Mouse (Mus musculus): ENCODE measurements around the gene Trpm4. TPM values are rescaled to one million over a fixed set of nuclear protein-coding genes. Genes with fewer than 3 reads are reported as not detected.

Trpm4 gene
- polyA plus RNA-seq (2015; fragmentation: Illumina TruSeq; extraction: RNeasy Lipid Tissue Mini Kit (QIAGEN cat#74804); ENCODE audit: insufficient read depth, low replicate concordance) = 3.5 TPM

DNA sequence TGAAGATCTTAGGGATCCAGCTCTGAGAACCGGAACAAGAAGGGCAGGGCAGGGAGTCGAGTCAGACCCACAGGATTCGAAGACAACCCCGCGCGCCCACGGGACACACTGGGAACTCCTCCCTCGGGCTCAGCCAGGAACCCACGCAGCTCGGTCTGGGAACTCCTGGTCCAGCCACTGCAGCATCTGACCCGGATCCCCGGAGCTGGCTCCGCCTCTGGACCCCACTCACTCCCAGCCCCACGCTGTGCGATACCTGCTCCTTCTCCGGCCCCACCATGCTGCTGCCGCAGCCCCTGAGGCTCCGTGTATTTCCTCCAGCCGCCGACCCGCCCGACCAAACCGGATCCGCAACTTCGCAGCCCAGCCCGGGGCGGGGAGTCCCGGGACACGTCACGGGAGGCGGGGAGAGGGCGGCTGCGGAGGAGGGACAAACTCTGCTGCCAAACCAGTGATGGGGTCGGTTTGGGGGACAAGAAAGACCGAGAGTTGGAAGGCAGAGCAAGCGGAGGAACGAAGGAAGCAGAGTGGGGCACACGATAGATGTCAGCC, at the start of gene Trpm4:
Gene Trpm4 (minus strand): TSS at position 350 of the 552 bp plus-strand sequence.

DNA sequence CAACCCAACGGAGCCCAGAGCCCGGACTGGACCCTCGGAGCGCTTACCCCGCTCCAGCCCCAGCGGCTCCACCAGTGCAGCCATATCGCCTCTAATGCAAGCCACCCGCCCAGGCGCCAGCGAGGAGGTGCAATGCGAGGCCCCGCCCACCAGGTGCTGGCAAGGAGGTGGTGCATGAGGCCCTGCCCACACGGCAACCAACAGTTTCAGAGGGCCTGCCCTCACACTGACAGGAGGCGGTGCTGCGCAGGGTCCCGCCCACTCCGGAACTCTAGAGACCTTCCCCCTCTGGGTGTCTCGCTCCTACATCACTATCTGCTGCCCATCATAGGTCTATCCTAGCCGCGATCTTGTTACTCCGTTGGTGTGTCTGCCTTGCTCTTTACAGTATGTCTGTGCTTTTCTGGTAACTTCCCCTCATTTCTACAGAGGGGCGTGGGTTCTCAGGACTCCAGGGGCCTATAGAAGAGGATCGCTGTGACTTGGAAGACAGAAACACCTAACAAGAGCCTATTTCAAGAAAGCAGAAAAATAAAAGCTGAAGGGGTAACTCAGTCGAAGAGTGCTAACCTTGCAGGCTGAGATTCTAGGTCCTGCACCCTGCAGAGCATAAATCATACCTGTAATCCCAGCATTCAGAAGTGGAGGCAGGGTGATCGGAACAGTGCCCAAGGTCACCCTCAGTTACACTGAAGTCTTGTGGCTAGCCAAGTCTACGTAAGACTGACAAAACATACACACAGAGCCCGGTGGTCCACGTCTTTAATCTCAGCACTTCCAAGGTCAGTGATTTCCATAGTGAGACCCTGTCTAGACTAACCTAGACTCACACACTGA, 37.1 kb upstream of the Trpm4 start, which contains the start of gene Lin7b:
Gene Lin7b (minus strand): TSS at position 109 of the 837 bp plus-strand sequence.

DNA sequence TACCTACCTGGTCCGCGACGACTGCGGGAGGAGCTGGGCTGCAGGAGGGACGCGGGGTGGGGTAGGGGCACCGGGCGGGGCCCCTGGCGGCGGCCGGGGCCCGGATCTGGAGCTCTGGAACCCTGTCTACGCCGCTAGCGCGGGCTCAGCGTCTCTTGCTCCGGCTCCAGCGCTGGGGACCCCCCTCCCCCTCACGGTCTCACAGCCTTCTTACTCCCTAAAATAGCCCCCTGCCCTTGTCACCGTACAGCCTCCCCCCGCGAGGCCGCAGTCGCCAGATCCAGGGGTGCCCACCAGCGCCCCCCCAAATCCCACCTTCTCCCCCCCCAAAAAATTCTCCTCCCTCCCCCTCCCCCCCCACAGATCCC, 33.1 kb upstream of the Trpm4 start, which contains the start of gene Ppfia3:
Gene Ppfia3 (minus strand): TSS at position 368 of the 368 bp plus-strand sequence.

DNA sequence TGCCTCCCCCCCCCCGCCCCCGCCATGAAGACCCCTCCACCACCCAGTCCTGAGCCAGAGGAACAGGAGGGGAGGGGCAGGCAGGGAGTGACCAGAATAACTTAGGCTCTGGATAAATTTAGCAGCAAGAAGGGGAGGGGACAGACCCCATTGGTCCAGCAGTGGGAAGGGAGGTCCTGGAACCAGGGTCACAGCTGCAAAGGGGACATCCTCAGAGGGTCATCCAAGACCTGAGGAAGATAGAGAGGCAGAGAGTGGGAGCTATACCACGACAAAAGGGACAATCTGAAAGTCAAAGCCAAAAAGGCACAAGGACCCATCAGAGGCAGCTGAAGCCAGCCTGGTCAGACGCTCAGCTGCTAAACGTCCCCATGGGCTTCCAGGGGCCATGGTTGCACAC, 1.5 kb upstream of the Trpm4 start, which contains the start of gene Hrc:
Gene Hrc (plus strand): TSS at position 235 of the 400 bp plus-strand sequence.

DNA sequence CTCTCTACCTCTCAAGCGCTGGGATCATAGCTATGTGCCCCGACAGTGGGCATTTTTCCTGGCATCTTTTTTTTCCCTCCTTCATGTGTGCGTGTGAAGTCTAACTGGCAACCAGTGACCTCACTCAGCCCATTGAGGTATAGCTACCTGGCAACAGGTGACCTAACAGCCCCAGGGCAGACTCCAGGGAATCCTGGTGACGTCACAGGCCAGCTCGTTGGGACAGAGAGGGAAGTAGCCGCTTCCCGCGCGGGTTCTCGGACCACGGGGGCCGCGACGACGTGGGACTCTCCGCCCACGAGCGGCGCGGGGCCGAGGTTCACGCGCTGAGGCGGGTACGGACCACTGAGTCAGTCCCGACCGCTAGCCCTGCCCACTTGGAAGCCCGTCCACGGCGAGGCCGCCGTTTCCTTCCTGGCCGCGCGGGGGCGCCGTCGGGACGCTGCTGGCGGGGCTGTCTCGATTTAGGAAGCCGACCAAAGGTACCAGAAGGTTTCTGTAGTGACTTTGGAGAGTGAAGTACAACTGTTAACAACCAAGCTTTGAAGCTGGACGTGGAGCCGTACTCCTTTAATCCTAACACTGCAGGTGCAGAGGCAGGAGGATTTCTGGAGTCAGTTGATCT, 56.3 kb downstream of the Trpm4 start, which contains the start of gene Slc6a21:
Gene Slc6a21 (plus strand): TSS at position 378 of the 625 bp plus-strand sequence.

Other genes starting within 250 kb of the Trpm4 start
- 9.4 TPM for gene Rcn3, start 241.6 kb downstream of the Trpm4 start, polyA plus RNA-seq (2015; fragmentation: Illumina TruSeq; extraction: RNeasy Lipid Tissue Mini Kit (QIAGEN cat#74804); ENCODE audit: insufficient read depth, low replicate concordance)
- gene Fcgrt, start 229.9 kb downstream of the Trpm4 start, polyA plus RNA-seq (2015; fragmentation: Illumina TruSeq; extraction: RNeasy Lipid Tissue Mini Kit (QIAGEN cat#74804); ENCODE audit: insufficient read depth, low replicate concordance) = 45.8 TPM
- 3,350 TPM for gene Rps11, start 209.3 kb downstream of the Trpm4 start, polyA plus RNA-seq (2015; fragmentation: Illumina TruSeq; extraction: RNeasy Lipid Tissue Mini Kit (QIAGEN cat#74804); ENCODE audit: insufficient read depth, low replicate concordance)
- 4,521 TPM for gene Rpl13a, start 205.0 kb downstream of the Trpm4 start, polyA plus RNA-seq (2015; fragmentation: Illumina TruSeq; extraction: RNeasy Lipid Tissue Mini Kit (QIAGEN cat#74804); ENCODE audit: insufficient read depth, low replicate concordance)
- not detected for gene Gm45713, start 197.5 kb downstream of the Trpm4 start, polyA plus RNA-seq (2015; fragmentation: Illumina TruSeq; extraction: RNeasy Lipid Tissue Mini Kit (QIAGEN cat#74804); ENCODE audit: insufficient read depth, low replicate concordance)
- 119 TPM for gene Flt3l, start 197.3 kb downstream of the Trpm4 start, polyA plus RNA-seq (2015; fragmentation: Illumina TruSeq; extraction: RNeasy Lipid Tissue Mini Kit (QIAGEN cat#74804); ENCODE audit: insufficient read depth, low replicate concordance)
- gene Pih1d1, start 179.5 kb downstream of the Trpm4 start, polyA plus RNA-seq (2015; fragmentation: Illumina TruSeq; extraction: RNeasy Lipid Tissue Mini Kit (QIAGEN cat#74804); ENCODE audit: insufficient read depth, low replicate concordance) = 19.7 TPM
- gene Aldh16a1, start 179.2 kb downstream of the Trpm4 start, polyA plus RNA-seq (2015; fragmentation: Illumina TruSeq; extraction: RNeasy Lipid Tissue Mini Kit (QIAGEN cat#74804); ENCODE audit: insufficient read depth, low replicate concordance) = 25.4 TPM
- not detected for gene Slc17a7, start 169.8 kb downstream of the Trpm4 start, polyA plus RNA-seq (2015; fragmentation: Illumina TruSeq; extraction: RNeasy Lipid Tissue Mini Kit (QIAGEN cat#74804); ENCODE audit: insufficient read depth, low replicate concordance)
- not detected for gene Gfy, start 154.2 kb downstream of the Trpm4 start, polyA plus RNA-seq (2015; fragmentation: Illumina TruSeq; extraction: RNeasy Lipid Tissue Mini Kit (QIAGEN cat#74804); ENCODE audit: insufficient read depth, low replicate concordance)
- gene Pth2, start 152.8 kb downstream of the Trpm4 start, polyA plus RNA-seq (2015; fragmentation: Illumina TruSeq; extraction: RNeasy Lipid Tissue Mini Kit (QIAGEN cat#74804); ENCODE audit: insufficient read depth, low replicate concordance) = not detected
- 0.10 TPM for gene Ccdc155, start 128.9 kb downstream of the Trpm4 start, polyA plus RNA-seq (2015; fragmentation: Illumina TruSeq; extraction: RNeasy Lipid Tissue Mini Kit (QIAGEN cat#74804); ENCODE audit: insufficient read depth, low replicate concordance)
- 0.99 TPM for gene Dkkl1, start 121.6 kb downstream of the Trpm4 start, polyA plus RNA-seq (2015; fragmentation: Illumina TruSeq; extraction: RNeasy Lipid Tissue Mini Kit (QIAGEN cat#74804); ENCODE audit: insufficient read depth, low replicate concordance)
- 2.5 TPM for gene Tead2, start 118.0 kb downstream of the Trpm4 start, polyA plus RNA-seq (2015; fragmentation: Illumina TruSeq; extraction: RNeasy Lipid Tissue Mini Kit (QIAGEN cat#74804); ENCODE audit: insufficient read depth, low replicate concordance)
- gene Cd37, start 94.7 kb downstream of the Trpm4 start, polyA plus RNA-seq (2015; fragmentation: Illumina TruSeq; extraction: RNeasy Lipid Tissue Mini Kit (QIAGEN cat#74804); ENCODE audit: insufficient read depth, low replicate concordance) = 398 TPM
- gene Slc6a16, start 92.7 kb downstream of the Trpm4 start, polyA plus RNA-seq (2015; fragmentation: Illumina TruSeq; extraction: RNeasy Lipid Tissue Mini Kit (QIAGEN cat#74804); ENCODE audit: insufficient read depth, low replicate concordance) = not detected
- 0.97 TPM for gene Slc6a21, start 56.3 kb downstream of the Trpm4 start, polyA plus RNA-seq (2015; fragmentation: Illumina TruSeq; extraction: RNeasy Lipid Tissue Mini Kit (QIAGEN cat#74804); ENCODE audit: insufficient read depth, low replicate concordance)
- 0.15 TPM for gene Hrc, start 1.5 kb upstream of the Trpm4 start, polyA plus RNA-seq (2015; fragmentation: Illumina TruSeq; extraction: RNeasy Lipid Tissue Mini Kit (QIAGEN cat#74804); ENCODE audit: insufficient read depth, low replicate concordance)
- 0.10 TPM for gene Ppfia3, start 33.2 kb upstream of the Trpm4 start, polyA plus RNA-seq (2015; fragmentation: Illumina TruSeq; extraction: RNeasy Lipid Tissue Mini Kit (QIAGEN cat#74804); ENCODE audit: insufficient read depth, low replicate concordance)
- not detected for gene Lin7b, start 36.8 kb upstream of the Trpm4 start, polyA plus RNA-seq (2015; fragmentation: Illumina TruSeq; extraction: RNeasy Lipid Tissue Mini Kit (QIAGEN cat#74804); ENCODE audit: insufficient read depth, low replicate concordance)
- 639 TPM for gene Snrnp70, start 62.0 kb upstream of the Trpm4 start, polyA plus RNA-seq (2015; fragmentation: Illumina TruSeq; extraction: RNeasy Lipid Tissue Mini Kit (QIAGEN cat#74804); ENCODE audit: insufficient read depth, low replicate concordance)
- gene Kcna7, start 71.9 kb upstream of the Trpm4 start, polyA plus RNA-seq (2015; fragmentation: Illumina TruSeq; extraction: RNeasy Lipid Tissue Mini Kit (QIAGEN cat#74804); ENCODE audit: insufficient read depth, low replicate concordance) = not detected
- gene Ntf5, start 79.9 kb upstream of the Trpm4 start, polyA plus RNA-seq (2015; fragmentation: Illumina TruSeq; extraction: RNeasy Lipid Tissue Mini Kit (QIAGEN cat#74804); ENCODE audit: insufficient read depth, low replicate concordance) = not detected
- not detected for gene Lhb, start 87.0 kb upstream of the Trpm4 start, polyA plus RNA-seq (2015; fragmentation: Illumina TruSeq; extraction: RNeasy Lipid Tissue Mini Kit (QIAGEN cat#74804); ENCODE audit: insufficient read depth, low replicate concordance)
- 7.5 TPM for gene Gys1, start 101.1 kb upstream of the Trpm4 start, polyA plus RNA-seq (2015; fragmentation: Illumina TruSeq; extraction: RNeasy Lipid Tissue Mini Kit (QIAGEN cat#74804); ENCODE audit: insufficient read depth, low replicate concordance)
- gene Ruvbl2, start 104.3 kb upstream of the Trpm4 start, polyA plus RNA-seq (2015; fragmentation: Illumina TruSeq; extraction: RNeasy Lipid Tissue Mini Kit (QIAGEN cat#74804); ENCODE audit: insufficient read depth, low replicate concordance) = 12.1 TPM
- gene Ftl1, start 126.1 kb upstream of the Trpm4 start, polyA plus RNA-seq (2015; fragmentation: Illumina TruSeq; extraction: RNeasy Lipid Tissue Mini Kit (QIAGEN cat#74804); ENCODE audit: insufficient read depth, low replicate concordance) = 761 TPM
- 41.1 TPM for gene Bax, start 133.1 kb upstream of the Trpm4 start, polyA plus RNA-seq (2015; fragmentation: Illumina TruSeq; extraction: RNeasy Lipid Tissue Mini Kit (QIAGEN cat#74804); ENCODE audit: insufficient read depth, low replicate concordance)
- gene Tulp2, start 148.1 kb upstream of the Trpm4 start, polyA plus RNA-seq (2015; fragmentation: Illumina TruSeq; extraction: RNeasy Lipid Tissue Mini Kit (QIAGEN cat#74804); ENCODE audit: insufficient read depth, low replicate concordance) = 0.11 TPM
- not detected for gene Gm45808, start 153.0 kb upstream of the Trpm4 start, polyA plus RNA-seq (2015; fragmentation: Illumina TruSeq; extraction: RNeasy Lipid Tissue Mini Kit (QIAGEN cat#74804); ENCODE audit: insufficient read depth, low replicate concordance)
- 6.0 TPM for gene Dhdh, start 155.0 kb upstream of the Trpm4 start, polyA plus RNA-seq (2015; fragmentation: Illumina TruSeq; extraction: RNeasy Lipid Tissue Mini Kit (QIAGEN cat#74804); ENCODE audit: insufficient read depth, low replicate concordance)
- gene Nucb1, start 176.6 kb upstream of the Trpm4 start, polyA plus RNA-seq (2015; fragmentation: Illumina TruSeq; extraction: RNeasy Lipid Tissue Mini Kit (QIAGEN cat#74804); ENCODE audit: insufficient read depth, low replicate concordance) = 82.9 TPM
- 28.5 TPM for gene Ppp1r15a, start 192.5 kb upstream of the Trpm4 start, polyA plus RNA-seq (2015; fragmentation: Illumina TruSeq; extraction: RNeasy Lipid Tissue Mini Kit (QIAGEN cat#74804); ENCODE audit: insufficient read depth, low replicate concordance)
- 3.0 TPM for gene Plekha4, start 192.6 kb upstream of the Trpm4 start, polyA plus RNA-seq (2015; fragmentation: Illumina TruSeq; extraction: RNeasy Lipid Tissue Mini Kit (QIAGEN cat#74804); ENCODE audit: insufficient read depth, low replicate concordance)
- gene Hsd17b14, start 221.1 kb upstream of the Trpm4 start, polyA plus RNA-seq (2015; fragmentation: Illumina TruSeq; extraction: RNeasy Lipid Tissue Mini Kit (QIAGEN cat#74804); ENCODE audit: insufficient read depth, low replicate concordance) = 0.86 TPM
- gene Bcat2, start 236.4 kb upstream of the Trpm4 start, polyA plus RNA-seq (2015; fragmentation: Illumina TruSeq; extraction: RNeasy Lipid Tissue Mini Kit (QIAGEN cat#74804); ENCODE audit: insufficient read depth, low replicate concordance) = 27.9 TPM

Measured in spleen, adult 10 weeks (tissue).